Mouse (Mus musculus): ENCODE measurements at regions not wholly inside any gene's neighbourhood (a gene's known extent, or its start where the extent isn't known, plus 50 kb on each side); places are given as distances from the start of the nearest gene placed in this dataset.
A peak's percentile ranks its signal among the peaks of the same experiment; 100 is the strongest.

DNA sequence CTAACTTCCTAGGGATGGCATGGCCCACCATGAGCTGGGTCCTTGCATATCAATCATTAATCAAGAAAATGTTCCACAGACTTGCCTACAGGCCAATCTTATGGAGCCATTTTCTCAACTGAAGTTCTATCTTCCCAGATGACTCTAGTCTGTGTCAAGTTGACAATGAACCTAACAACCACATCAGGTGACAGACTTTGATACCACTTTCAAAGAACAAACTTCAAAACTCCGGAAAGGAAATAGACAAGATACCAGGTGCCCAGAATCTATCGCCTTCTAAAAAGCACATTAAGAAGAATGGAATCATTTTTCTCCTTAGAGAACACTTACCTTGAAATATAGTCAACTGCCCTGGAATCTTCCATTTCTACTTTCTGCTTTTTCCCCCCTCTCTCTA lies 192.8 kb upstream of the Nrp1 start:
- DNase-seq = no peak

GRCm38 (mm10) chr8:128166097-128166496 lies 192.3 kb upstream of the Nrp1 start:
- peak; percentile 88 for DNase-seq

GRCm38 (mm10) chr8:128168819-128169218 lies 189.6 kb upstream of the Nrp1 start:
- no peak for DNase-seq

DNA sequence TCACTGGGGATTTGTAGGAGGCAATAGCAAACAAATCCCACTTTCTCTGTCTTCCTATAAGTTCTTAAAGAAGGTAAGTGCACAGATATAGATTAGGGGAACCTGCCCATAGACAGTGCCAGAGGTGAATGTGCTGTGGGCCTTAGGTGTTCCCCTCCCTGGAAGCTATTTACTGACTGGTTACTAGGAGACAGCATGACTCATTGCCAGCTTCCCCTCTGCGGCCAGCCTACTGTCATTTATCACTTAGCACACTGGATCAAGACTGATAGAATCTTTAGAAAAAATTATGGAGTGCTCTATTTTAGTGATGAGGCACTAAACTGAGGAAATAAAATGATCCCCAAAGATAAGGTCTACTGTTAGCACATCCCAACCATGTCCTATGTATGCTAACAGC lies 187.3 kb upstream of the Nrp1 start:
- DNase-seq = no peak

- DNase-seq = peak; percentile 25
Observed at GRCm38 (mm10) chr8:128180214-128180613, 178.2 kb upstream of the Nrp1 start.

DNA sequence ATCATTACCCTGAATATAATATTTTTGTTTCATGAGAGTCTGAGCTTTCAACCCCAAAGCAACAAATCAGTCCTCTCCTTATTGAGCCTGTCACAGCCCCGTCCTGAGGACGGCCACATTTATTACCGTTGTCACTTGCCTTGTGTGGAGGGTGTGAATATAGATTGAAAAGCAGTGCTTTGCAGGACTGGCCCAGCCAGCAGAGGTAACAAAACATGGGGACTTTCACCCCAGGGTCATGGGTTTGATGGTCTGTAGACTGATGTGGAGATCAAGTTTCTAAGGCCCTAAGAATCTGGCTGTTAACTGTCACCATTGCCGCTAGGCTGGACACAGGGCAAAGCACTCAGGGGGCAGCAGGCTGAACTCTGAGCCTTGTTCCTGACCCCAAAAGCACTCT lies 175.3 kb upstream of the Nrp1 start:
- DNase-seq = peak; percentile 81

GRCm38 (mm10) chr8:128188321-128188720 lies 170.1 kb upstream of the Nrp1 start:
- no peak for DNase-seq

GRCm38 (mm10) chr8:128193293-128193887 lies 165.0 kb upstream of the Nrp1 start:
- no peak for DNase-seq

- DNase-seq = no peak
Observed at GRCm38 (mm10) chr8:128200815-128201214, 157.6 kb upstream of the Nrp1 start.

DNA sequence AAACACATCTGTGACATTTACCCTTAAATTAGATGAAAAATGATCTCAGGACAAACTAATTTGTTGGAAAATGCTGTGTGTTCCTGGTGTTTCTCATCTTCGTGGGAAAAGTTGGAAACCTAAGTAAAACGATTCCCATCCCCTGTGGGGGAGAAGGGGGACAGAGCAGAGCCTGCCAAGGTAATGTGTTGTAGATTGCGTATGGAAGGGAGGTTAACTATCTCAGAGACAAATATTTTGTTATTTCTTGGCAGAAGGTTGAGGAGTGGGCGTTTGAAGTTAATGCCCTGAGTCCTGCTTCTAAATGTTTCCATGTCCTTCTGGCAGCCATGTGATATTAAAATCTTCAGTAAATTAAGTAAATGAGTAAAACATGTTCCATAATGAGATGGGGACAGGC lies 156.8 kb upstream of the Nrp1 start:
- no peak for DNase-seq

DNA sequence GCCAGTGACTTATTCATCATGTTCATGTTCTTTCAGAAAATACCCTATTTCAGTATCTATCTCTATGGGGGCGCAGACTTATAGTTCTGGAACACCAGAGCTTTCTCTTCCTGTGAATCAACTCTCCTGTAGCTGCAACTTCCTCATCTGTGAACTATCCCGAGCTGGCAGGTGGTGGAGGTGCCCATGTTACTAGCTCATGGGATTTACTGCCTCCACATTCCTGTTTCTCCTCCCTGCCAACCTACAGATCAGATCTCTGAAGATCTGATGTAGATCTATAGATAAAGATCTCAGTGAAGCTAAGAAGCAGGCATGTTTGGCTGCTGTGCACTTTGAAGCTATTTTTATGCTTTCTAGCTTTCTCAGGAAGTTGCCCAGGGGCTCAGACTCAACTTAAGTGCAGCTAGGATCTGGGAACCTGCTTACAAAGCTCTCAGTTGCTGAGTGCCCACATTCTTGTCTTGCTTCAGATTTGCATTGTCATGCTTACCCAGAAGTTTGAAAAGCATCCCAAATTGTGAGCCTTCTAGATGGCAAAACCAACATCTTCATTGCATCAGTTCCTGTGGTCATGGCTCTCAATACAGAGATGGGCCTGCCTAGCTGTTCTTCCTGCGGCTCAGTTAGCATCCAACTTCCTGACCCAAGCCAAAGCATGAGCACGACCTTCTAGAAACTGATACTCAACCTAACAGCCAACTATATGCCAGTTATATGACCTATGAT lies 156.1 kb upstream of the Nrp1 start:
- no peak for DNase-seq

DNA sequence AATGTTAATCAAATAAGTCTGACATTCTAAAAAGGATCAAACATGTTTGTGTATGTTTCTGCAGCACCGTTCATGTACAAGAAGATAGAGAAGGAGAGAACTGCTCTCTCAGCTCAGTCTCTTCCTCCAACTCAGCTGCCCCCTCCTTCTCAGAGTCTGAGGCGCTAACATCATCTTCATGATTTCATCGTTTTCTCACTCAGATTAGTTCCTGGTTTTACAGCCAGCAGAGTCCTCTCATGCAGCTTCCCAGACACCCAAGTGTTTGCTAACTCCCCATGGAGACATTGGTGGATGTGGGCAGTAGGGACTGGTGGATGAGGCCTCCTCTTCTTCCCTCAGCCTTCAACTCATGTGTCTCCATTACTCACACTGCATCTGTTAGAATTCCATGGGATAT lies 153.6 kb upstream of the Nrp1 start:
- no peak for DNase-seq

DNA sequence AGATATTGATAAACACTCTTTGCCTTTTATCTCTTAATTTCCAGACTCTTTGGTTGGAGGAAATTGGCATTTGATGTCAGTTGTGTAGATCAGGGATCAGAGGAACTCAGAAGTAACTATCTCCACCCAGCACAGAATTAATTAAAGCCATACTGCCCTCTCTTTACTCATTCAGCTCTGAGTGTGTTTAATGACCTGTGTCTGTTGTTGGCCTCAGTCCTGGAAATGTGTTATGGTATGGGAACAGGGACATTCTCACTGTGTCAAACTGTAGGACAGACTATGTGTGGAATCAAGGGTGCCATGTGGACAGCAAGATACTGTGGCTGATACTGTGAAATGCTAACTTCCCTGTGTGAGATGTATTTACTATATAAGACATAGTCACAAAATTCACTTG lies 151.3 kb upstream of the Nrp1 start:
- no peak for DNase-seq

DNA sequence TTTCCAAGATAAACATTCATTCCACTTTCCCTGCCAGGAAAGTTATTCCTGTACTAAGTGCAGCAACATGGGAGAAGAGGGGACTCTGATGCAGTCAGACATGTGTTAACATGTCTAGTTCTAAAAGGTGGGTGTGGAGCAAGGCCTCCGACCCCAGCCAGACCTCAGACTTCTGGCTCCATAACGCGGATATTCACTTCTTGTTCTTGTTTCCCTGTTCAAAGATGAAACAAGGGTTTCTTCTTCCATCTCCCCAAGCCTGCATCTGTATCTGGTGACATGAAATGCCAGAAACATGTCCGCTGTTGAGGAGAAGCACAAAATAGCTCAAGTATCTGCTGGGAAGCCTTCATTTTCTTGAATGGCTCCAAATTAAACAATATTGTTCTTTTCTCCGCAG lies 147.6 kb upstream of the Nrp1 start:
- peak; percentile 91 for DNase-seq

DNA sequence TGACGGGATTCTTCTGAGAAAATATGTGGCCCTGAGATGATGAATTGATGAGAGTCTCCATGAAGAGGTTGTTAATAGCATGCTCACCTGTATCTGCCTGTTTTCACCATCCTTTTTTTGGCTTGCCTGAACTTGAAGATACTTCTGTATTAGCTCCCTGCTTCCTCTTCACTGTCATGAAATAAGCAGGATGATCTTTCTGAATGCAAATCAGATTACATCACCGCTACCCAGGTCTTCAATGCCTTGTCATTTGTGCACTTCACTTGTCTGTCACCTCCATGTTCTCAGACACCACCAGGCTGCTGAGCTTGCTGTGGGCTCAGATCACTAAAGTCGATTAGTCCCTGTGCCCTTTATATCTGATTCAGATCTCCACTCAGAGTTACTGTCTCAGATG lies 146.2 kb upstream of the Nrp1 start:
- no peak for DNase-seq

- DNase-seq = peak; percentile 91
Observed at GRCm38 (mm10) chr8:128214256-128214655, 144.1 kb upstream of the Nrp1 start.

DNA sequence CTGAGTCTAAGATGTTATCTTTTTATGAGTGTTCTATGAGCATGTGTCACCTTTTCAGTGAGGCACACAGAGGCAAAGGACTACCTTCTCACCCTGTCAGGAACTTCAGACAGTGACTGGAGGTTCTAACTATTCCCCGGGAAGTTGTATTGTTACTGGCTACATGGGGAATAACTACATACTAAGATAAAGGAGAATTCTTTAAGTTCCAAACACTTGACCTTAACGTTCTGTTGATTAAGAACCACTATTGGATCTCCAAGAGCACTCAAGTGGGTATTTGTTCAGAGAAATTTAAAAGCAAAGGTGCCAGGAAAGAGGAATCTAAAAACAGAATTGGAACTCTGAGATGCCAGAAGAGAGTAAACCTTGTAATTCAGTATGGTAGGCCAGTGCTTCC lies 139.5 kb upstream of the Nrp1 start:
- DNase-seq = peak; percentile 37

DNA sequence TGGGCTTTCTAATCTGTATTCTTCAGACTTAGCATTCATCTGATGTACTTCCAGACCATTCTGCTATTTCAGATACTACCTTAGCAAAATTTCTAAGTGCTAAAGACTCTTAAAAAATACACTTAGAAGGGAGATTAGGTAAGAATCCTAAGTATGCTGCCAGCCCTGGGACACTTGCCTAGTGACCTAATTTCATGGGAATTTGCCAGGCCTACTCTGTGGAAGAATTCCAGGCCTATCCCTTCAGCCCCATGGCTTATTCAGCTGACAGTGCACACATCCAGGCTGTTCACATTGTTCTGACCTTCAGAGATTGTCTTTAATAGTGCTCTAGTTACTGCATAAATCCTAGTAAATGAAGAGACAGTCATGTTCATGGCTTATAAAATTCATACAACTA lies 138.9 kb upstream of the Nrp1 start:
- DNase-seq = peak; percentile 96

DNA sequence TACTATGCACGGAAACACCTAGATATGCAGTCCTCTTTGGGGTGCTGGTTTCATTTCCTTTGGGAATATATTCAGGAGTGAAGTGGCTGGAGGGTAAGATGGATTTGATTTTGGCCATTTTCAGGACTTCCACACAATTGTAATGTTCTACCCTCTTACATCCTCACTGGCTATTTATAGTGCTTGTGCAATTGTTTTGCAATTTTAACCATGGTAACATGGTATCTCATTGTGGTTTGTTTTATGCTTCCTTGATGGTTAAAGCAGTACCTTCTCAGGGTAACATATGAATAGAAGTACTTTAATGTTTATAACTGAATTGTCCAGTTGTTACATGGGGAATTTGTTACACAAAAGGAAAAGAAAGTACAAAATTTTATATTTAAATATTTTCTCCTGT lies 135.3 kb upstream of the Nrp1 start:
- no peak for DNase-seq

DNA sequence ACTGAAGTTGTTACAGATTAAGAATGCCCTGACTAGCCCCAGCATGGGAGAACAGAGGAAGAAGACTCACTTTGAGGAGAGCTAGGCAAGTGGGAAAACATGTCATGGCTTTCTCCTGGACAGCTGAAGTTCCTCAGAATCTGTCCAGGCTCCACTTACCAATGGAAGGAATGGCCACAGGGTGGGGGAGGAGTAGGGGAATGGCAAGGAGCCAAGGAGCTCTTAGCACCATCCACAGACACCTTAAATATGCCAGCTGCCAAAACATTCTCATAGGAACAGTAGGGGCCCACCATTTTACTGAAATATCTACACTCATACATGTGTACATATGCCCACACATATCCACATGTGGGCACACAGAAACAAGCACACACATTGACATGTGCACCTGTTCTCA lies 134.9 kb upstream of the Nrp1 start:
- DNase-seq = no peak

GRCm38 (mm10) chr8:128225123-128225522 lies 133.3 kb upstream of the Nrp1 start:
- no peak for DNase-seq

DNA sequence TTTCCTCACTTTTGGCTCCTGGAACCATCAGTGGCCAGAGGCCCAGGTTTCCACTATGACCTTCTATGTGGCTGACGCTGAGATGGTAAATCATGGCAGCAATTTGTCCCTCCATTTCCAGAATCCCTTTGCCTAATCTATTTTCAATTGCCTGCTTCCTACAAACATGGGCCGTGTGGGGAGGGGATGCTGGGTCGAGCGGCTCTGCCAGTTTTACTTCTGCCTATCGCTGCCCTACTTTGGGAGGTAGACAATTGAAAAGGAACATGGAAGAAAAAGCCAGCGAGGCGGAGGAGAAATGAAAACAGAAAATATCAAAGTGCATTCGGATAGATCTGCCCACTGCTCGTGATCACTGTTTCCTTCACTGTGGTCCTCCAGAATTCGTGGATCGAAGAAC lies 123.3 kb upstream of the Nrp1 start:
- no peak for DNase-seq

DNA sequence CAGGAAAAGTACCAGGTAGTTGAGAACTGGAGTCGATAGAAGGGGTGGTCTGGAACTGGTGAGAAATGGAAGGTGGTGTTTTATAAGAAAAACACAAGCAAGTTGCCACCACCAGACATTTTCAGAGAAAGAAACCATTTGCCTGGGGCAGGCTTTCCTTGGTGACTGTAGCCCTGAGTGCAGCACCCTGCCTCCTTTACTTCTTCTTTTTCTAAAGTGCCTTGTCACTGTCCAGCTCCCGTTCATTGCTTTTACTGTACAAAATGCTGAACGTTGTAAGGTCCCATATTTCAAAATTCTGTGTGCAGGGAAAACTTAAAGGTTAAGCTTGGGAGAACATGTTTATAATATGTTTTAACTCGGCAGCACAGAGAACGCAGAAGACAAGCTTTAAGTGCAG lies 122.9 kb upstream of the Nrp1 start:
- no peak for DNase-seq

DNA sequence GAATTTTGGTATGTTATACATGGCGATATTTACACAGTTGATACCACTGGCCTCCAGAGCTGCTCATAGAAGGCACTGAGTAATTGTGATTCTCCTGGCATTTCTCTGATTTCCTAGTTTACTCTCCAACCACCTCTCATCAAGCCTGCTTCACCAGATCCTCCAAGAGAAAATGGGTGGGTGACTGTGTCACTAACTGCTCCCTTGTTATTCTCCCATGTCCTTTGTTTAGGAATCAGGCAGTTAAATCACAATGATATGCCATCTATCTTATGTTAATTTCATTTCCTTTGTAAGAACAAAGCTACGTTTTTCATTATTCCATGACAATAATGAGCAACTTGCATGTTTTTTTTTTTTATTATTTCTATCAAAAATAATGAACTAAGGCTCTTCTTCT lies 122.3 kb upstream of the Nrp1 start:
- DNase-seq = no peak

DNA sequence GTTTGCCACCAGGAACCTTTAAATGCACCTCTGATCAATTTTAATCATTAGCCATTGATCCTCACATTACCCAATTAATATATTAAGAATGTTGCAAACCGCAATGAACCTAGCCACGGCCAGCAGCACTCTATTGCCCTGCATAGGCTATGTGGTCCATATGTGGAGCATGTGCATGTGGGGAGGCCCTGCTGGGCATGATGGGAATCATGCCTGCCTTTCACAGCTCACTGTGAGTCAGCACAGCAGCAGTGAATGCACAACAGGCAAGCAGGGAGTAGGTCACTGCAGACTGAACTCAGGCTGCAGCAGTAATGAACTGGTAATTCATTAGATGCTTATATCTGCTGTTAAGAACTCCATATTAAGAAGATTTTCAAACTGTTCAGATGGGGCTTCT lies 119.5 kb upstream of the Nrp1 start:
- no peak for DNase-seq

Measured in heart, adult 11 months (tissue).